Mouse (Mus musculus) hindbrain, embryonic 16.5 days (tissue): Measurements from ENCODE around the gene Kif7. TPM values are rescaled to one million over a fixed set of nuclear protein-coding genes. Genes with fewer than 3 reads are reported as not detected.

Source experiments
- ATAC-seq: fragments of 200-750 bp; cut with Nextera tagmentation; 2 replicates; pipeline ENCODE4 v1.8.0; 2017; ENCODE audit warnings: moderate TSS enrichment, moderate library complexity
- H3K27ac ChIP-seq: fragments of 300-500 bp; sonication (generic); 2 replicates; pipeline ENCODE4 v1.5.1; 2014; ENCODE audit warnings: low read depth, mild to moderate bottlenecking, control low read depth, low read length, moderate library complexity
- H3K27me3 ChIP-seq: fragments of 300-500 bp; sonication (generic); replicated peaks from 2 replicates; pipeline ENCODE4 v1.6.1; 2014; ENCODE audit warnings: low read length; ENCODE audit not compliant: control insufficient read depth, insufficient read depth
- H3K36me3 ChIP-seq: fragments of 300-500 bp; sonication (generic); 2 replicates; pipeline ENCODE4 v1.6.1; 2014; ENCODE audit warnings: mild to moderate bottlenecking, low read length, moderate library complexity, mixed read lengths; ENCODE audit not compliant: control insufficient read depth, insufficient read depth
- H3K4me1 ChIP-seq: fragments of 300-500 bp; sonication (generic); 2 replicates; pipeline ENCODE4 v1.6.1; 2014; ENCODE audit warnings: low read depth, low read length; ENCODE audit not compliant: control insufficient read depth, insufficient read depth
- H3K4me2 ChIP-seq: fragments of 300-500 bp; sonication (generic); 2 replicates; pipeline ENCODE4 v1.6.1; 2014; ENCODE audit warnings: mild to moderate bottlenecking, low read length, control low read depth, moderate library complexity
- H3K4me3 ChIP-seq: fragments of 300-500 bp; sonication (generic); 2 replicates; pipeline ENCODE4 v1.5.1; 2014; ENCODE audit warnings: mild to moderate bottlenecking, low read length, control low read depth, moderate library complexity
- H3K9ac ChIP-seq: fragments of 300-500 bp; sonication (generic); 2 replicates; pipeline ENCODE4 v1.6.1; 2014; ENCODE audit warnings: low read depth, mild to moderate bottlenecking, control low read depth, low read length, moderate library complexity
- H3K9me3 ChIP-seq: fragments of 300-500 bp; sonication (generic); 2 replicates; pipeline ENCODE4 v1.6.1; 2014; ENCODE audit warnings: mild to moderate bottlenecking, low read length, moderate library complexity; ENCODE audit not compliant: control insufficient read depth
- WGBS: fragments of 180-500 bp; shearing (Covaris S2); extraction: QIAGEN DNeasy Blood & Tissue Kit; methylation state at CpG from one replicate; pipeline ENCODE4 v1.1.7; 2014; 5-methylcytosine and 5-hydroxymethylcytosine counted together
- polyA plus RNA-seq: library from polyadenylated mRNA; unstranded; fragments of >200 nt; fragmentation: Nextera tagmentation; extraction: Ambion mirVana; gene quantifications from 2 replicates; pipeline ENCODE4 v1.2.1, GENCODE M21; 2015

The Kif7 gene
- polyA plus RNA-seq, 1 experiment from 2014 or later, result 1.6 TPM

GRCm38 (mm10) chr7:79744051-79744450 lies 28.5 kb upstream of the Kif7 start:
- Histone ChIP-seq H3K27ac (no peak overlapping the region), H3K4me2 (no peak overlapping the region), H3K27me3 (no peaks in the 10 kb centered on the region), H3K36me3 (no peaks in the 10 kb centered on the region), H3K4me1 (peaks cover 6% of the 10 kb centered on the region), H3K9ac (no peak overlapping the region), H3K9me3 (no peaks in the 10 kb centered on the region), H3K4me3 (no peak overlapping the region)
- ATAC-seq, result no peak
- WGBS, result 92% methylated on average over 9 of the region's 9 CpGs

- peak within 1 kb of the TSS; percentile 67 for H3K9ac ChIP-seq
- peak within 1 kb of the TSS; percentile 72 for H3K4me3 ChIP-seq
- H3K27ac ChIP-seq, result no peak within 1 kb of the TSS
- H3K36me3 ChIP-seq, result no peaks in the 10 kb centered on the region
- H3K4me2 ChIP-seq, result peak within 1 kb of the TSS; percentile 97
- WGBS, result 4% methylated on average over 46 of the region's 46 CpGs
- H3K4me1 ChIP-seq, result peaks cover 6% of the 10 kb centered on the region
- no peaks in the 10 kb centered on the region for H3K9me3 ChIP-seq
- no peaks in the 10 kb centered on the region for H3K27me3 ChIP-seq
- peak; percentile 95 for ATAC-seq
Observed at GRCm38 (mm10) chr7:79742659-79743536, 27.4 kb upstream of the Kif7 start, which contains the start of the genes Pex11a and Wdr93. TSS of gene Pex11a (minus strand) at chr7:79743131. TSS of gene Wdr93 (plus strand) at chr7:79743163.

GRCm38 (mm10) chr7:79742277-79742658 lies 26.7 kb upstream of the Kif7 start:
- WGBS, result 24% methylated on average over 11 of the region's 11 CpGs
- peaks cover 2% of the 10 kb centered on the region; the same call in 1 of the 2 replicates for H3K36me3 ChIP-seq
- peak overlapping the region; percentile 72 for H3K4me3 ChIP-seq
- no peak for ATAC-seq
- H3K9me3 ChIP-seq, result no peaks in the 10 kb centered on the region
- peak overlapping the region; percentile 67 for H3K9ac ChIP-seq
- peaks cover 6% of the 10 kb centered on the region for H3K4me1 ChIP-seq
- no peak overlapping the region for H3K27ac ChIP-seq
- peak overlapping the region; percentile 97 for H3K4me2 ChIP-seq
- H3K27me3 ChIP-seq, result no peaks in the 10 kb centered on the region

- 77% methylated on average over 4 of the region's 4 CpGs for WGBS
- Histone ChIP-seq H3K4me2 (no peak overlapping the region), H3K27me3 (no peaks in the 10 kb centered on the region), H3K4me3 (no peak overlapping the region), H3K27ac (no peak overlapping the region), H3K9me3 (no peaks in the 10 kb centered on the region), H3K9ac (no peak overlapping the region), H3K4me1 (peaks cover 6% of the 10 kb centered on the region), H3K36me3 (peaks cover 4% of the 10 kb centered on the region; the same call in 1 of the 2 replicates)
- no peak for ATAC-seq
Observed at GRCm38 (mm10) chr7:79740279-79740678, 24.8 kb upstream of the Kif7 start.

GRCm38 (mm10) chr7:79738913-79739312 lies 23.4 kb upstream of the Kif7 start:
- H3K27ac ChIP-seq, result no peak overlapping the region
- WGBS, result 93% methylated on average over 2 of the region's 2 CpGs
- no peaks in the 10 kb centered on the region for H3K9me3 ChIP-seq

GRCm38 (mm10) chr7:79736511-79736910 lies 21.0 kb upstream of the Kif7 start:
- no peak overlapping the region for H3K27ac ChIP-seq
- H3K4me3 ChIP-seq, result no peak overlapping the region
- H3K27me3 ChIP-seq, result no peaks in the 10 kb centered on the region
- H3K4me2 ChIP-seq, result no peak overlapping the region
- WGBS, result 93% methylated on average over 14 of the region's 14 CpGs
- ATAC-seq, result no peak
- no peaks in the 10 kb centered on the region for H3K4me1 ChIP-seq
- peaks cover 4% of the 10 kb centered on the region; the same call in 1 of the 2 replicates for H3K36me3 ChIP-seq
- no peaks in the 10 kb centered on the region for H3K9me3 ChIP-seq
- no peak overlapping the region for H3K9ac ChIP-seq

More at GRCm38 (mm10) chr7:79738913-79739312, 23.4 kb upstream of the Kif7 start:
- no peak overlapping the region for H3K4me2 ChIP-seq
- no peaks in the 10 kb centered on the region for H3K27me3 ChIP-seq
- no peak overlapping the region for H3K9ac ChIP-seq
- no peak overlapping the region for H3K4me3 ChIP-seq
- no peak for ATAC-seq
- peaks cover 4% of the 10 kb centered on the region; the same call in 1 of the 2 replicates for H3K36me3 ChIP-seq
- peaks cover 6% of the 10 kb centered on the region for H3K4me1 ChIP-seq

GRCm38 (mm10) chr7:79734563-79734962 lies 19.0 kb upstream of the Kif7 start:
- Histone ChIP-seq H3K9me3 (no peaks in the 10 kb centered on the region), H3K36me3 (peaks cover 4% of the 10 kb centered on the region; the same call in 1 of the 2 replicates), H3K27ac (no peak overlapping the region), H3K9ac (no peak overlapping the region), H3K4me3 (no peak overlapping the region), H3K27me3 (no peaks in the 10 kb centered on the region), H3K4me1 (no peaks in the 10 kb centered on the region), H3K4me2 (no peak overlapping the region)
- 74% methylated on average over 8 of the region's 8 CpGs for WGBS
- no peak; the same call in 1 of the 2 replicates for ATAC-seq

- 59% methylated on average over 4 of the region's 4 CpGs for WGBS
- no peak within 1 kb of the TSS for H3K4me3 ChIP-seq
- no peak within 1 kb of the TSS for H3K27ac ChIP-seq
- H3K4me1 ChIP-seq, result no peaks in the 10 kb centered on the region
- no peak for ATAC-seq
- H3K9me3 ChIP-seq, result no peaks in the 10 kb centered on the region
- no peak within 1 kb of the TSS for H3K4me2 ChIP-seq
- H3K36me3 ChIP-seq, result peaks cover 4% of the 10 kb centered on the region; the same call in 1 of the 2 replicates
- H3K27me3 ChIP-seq, result 0 out of 2 replicates have a peak, but pooled peaks cover 2% of the 10 kb centered on the region
- no peak within 1 kb of the TSS for H3K9ac ChIP-seq
Observed at GRCm38 (mm10) chr7:79732622-79733021, 17.1 kb upstream of the Kif7 start, which contains the start of gene Plin1. TSS of gene Plin1 (minus strand) at chr7:79732903.

GRCm38 (mm10) chr7:79731438-79731837 lies 15.9 kb upstream of the Kif7 start:
- Histone ChIP-seq H3K36me3 (no peaks in the 10 kb centered on the region), H3K27me3 (0 out of 2 replicates have a peak, but pooled peaks cover 2% of the 10 kb centered on the region), H3K9ac (no peak overlapping the region), H3K4me1 (no peaks in the 10 kb centered on the region), H3K9me3 (no peaks in the 10 kb centered on the region), H3K4me2 (no peak overlapping the region), H3K27ac (no peak overlapping the region), H3K4me3 (no peak overlapping the region)
- no peak for ATAC-seq
- WGBS, result 75% methylated on average over 13 of the region's 13 CpGs
